Mouse (Mus musculus): ENCODE data around the gene Uhmk1.
"Not testable (repeated sequence)": the region's sequence is repeated elsewhere in the genome, so short reads cannot be mapped to it uniquely, and the experiment has no call there.

Gene Uhmk1

GRCm38 (mm10) chr1:170214757-170215522 is at the start of gene Uhmk1:
Gene Uhmk1, minus strand, starts transcription at chr1:170215397.
- peak; percentile 88 to 90 for DNase-seq (ENCODE audit: low spot score in 2 of 2)

- peak; percentile 87 for DNase-seq (ENCODE audit: low spot score in 2 of 2)
Observed at GRCm38 (mm10) chr1:170255560-170255910, 40.3 kb upstream of the Uhmk1 start.

GRCm38 (mm10) chr1:170254893-170255559 is 39.8 kb upstream of the Uhmk1 start:
- DNase-seq (ENCODE audit: low spot score in 2 of 2), result no peak

GRCm38 (mm10) chr1:170245016-170245415 is 29.8 kb upstream of the Uhmk1 start:
- peak in 1 of 2 experiments; percentile 6 for DNase-seq (ENCODE audit: low spot score in 2 of 2)

GRCm38 (mm10) chr1:170232688-170233087 is 17.5 kb upstream of the Uhmk1 start, which contains the start of gene Sh2d1b2:
Gene Sh2d1b2, plus strand, starts transcription at chr1:170232749.
- DNase-seq (ENCODE audit: low spot score in 2 of 2), result not testable (repeated sequence)

GRCm38 (mm10) chr1:170223276-170223675 is 8.1 kb upstream of the Uhmk1 start:
- no peak for DNase-seq (ENCODE audit: low spot score in 2 of 2)

- no peak for DNase-seq (ENCODE audit: low spot score in 2 of 2)
Observed at GRCm38 (mm10) chr1:170220351-170220750, 5.2 kb upstream of the Uhmk1 start.

GRCm38 (mm10) chr1:170218091-170218884 is 3.1 kb upstream of the Uhmk1 start:
- no peak for DNase-seq (ENCODE audit: low spot score in 2 of 2)

- DNase-seq (ENCODE audit: low spot score in 2 of 2), result no peak
Observed at GRCm38 (mm10) chr1:170215590-170215989, 393 bp upstream of the Uhmk1 start.

- no peak for DNase-seq (ENCODE audit: low spot score in 2 of 2)
Observed at GRCm38 (mm10) chr1:170214383-170214756, 827 bp downstream of the Uhmk1 start.

- DNase-seq (ENCODE audit: low spot score in 2 of 2), result no peak
Observed at GRCm38 (mm10) chr1:170213181-170213879, 1.9 kb downstream of the Uhmk1 start.

GRCm38 (mm10) chr1:170206395-170206794 is 8.8 kb downstream of the Uhmk1 start:
- DNase-seq (ENCODE audit: low spot score in 2 of 2), result no peak

GRCm38 (mm10) chr1:170200379-170200778 is 14.8 kb downstream of the Uhmk1 start:
- peak; percentile 48 to 52 for DNase-seq (ENCODE audit: low spot score in 2 of 2)

- no peak for DNase-seq (ENCODE audit: low spot score in 2 of 2)
Observed at GRCm38 (mm10) chr1:170196211-170196610, 19.0 kb downstream of the Uhmk1 start.

- DNase-seq (ENCODE audit: low spot score in 2 of 2), result no peak
Observed at GRCm38 (mm10) chr1:170191925-170192324, 23.3 kb downstream of the Uhmk1 start.

- DNase-seq (ENCODE audit: low spot score in 2 of 2), result no peak
Observed at GRCm38 (mm10) chr1:170190225-170190624, 25.0 kb downstream of the Uhmk1 start.

- peak in 1 of 2 experiments; percentile 28 for DNase-seq (ENCODE audit: low spot score in 2 of 2)
Observed at GRCm38 (mm10) chr1:170188601-170189000, 26.6 kb downstream of the Uhmk1 start.

- DNase-seq (ENCODE audit: low spot score in 2 of 2), result peak; percentile 31 to 32
Observed at GRCm38 (mm10) chr1:170186531-170186930, 28.7 kb downstream of the Uhmk1 start.

GRCm38 (mm10) chr1:170185137-170185536 is 30.1 kb downstream of the Uhmk1 start:
- no peak for DNase-seq (ENCODE audit: low spot score in 2 of 2)

- DNase-seq (ENCODE audit: low spot score in 2 of 2), result no peak
Observed at GRCm38 (mm10) chr1:170182706-170183105, 32.5 kb downstream of the Uhmk1 start.

- DNase-seq (ENCODE audit: low spot score in 2 of 2), result no peak
Observed at GRCm38 (mm10) chr1:170176661-170177239, 38.4 kb downstream of the Uhmk1 start.

Data from right cerebral cortex, adult 2 months (tissue).